Mouse (Mus musculus) hindbrain, embryonic 14.5 days (tissue): Measurements from ENCODE around the gene Dthd1. TPM values are rescaled to one million over a fixed set of nuclear protein-coding genes. Genes with fewer than 3 reads are reported as not detected.

Experiments used
- ATAC-seq: fragments of 200-750 bp; cut with Nextera tagmentation; 2 replicates; pipeline ENCODE4 v1.8.0; 2017; ENCODE audit warnings: moderate number of reproducible peaks, mild to moderate bottlenecking, moderate TSS enrichment, moderate library complexity; ENCODE audit not compliant: low FRiP score
- DNase-seq: peaks from one replicate; pipeline ENCODE4 v3.0.0-alpha.2; 2015; ENCODE audit warnings: low spot score
- H3K27ac ChIP-seq: fragments of 300-500 bp; sonication (generic); 2 replicates; pipeline ENCODE4 v1.5.1; 2014; ENCODE audit warnings: mild to moderate bottlenecking, moderate library complexity
- H3K27me3 ChIP-seq: fragments of 300-500 bp; sonication (generic); 2 replicates; pipeline ENCODE4 v1.6.1; 2014; ENCODE audit warnings: mild to moderate bottlenecking, low read length, mixed read lengths; ENCODE audit not compliant: control insufficient read depth, insufficient read depth
- H3K36me3 ChIP-seq: fragments of 300-500 bp; sonication (generic); replicated peaks from 2 replicates; pipeline ENCODE4 v1.6.1; 2014; ENCODE audit not compliant: control insufficient read depth, insufficient read depth
- H3K4me1 ChIP-seq: fragments of 300-500 bp; sonication (generic); replicated peaks from 2 replicates; pipeline ENCODE4 v1.6.1; 2014; ENCODE audit warnings: antibody characterized with exemption, low read length, mixed read lengths; ENCODE audit not compliant: control insufficient read depth, insufficient read depth
- H3K4me2 ChIP-seq: fragments of 300-500 bp; sonication (generic); replicated peaks from 2 replicates; pipeline ENCODE4 v1.6.1; 2014; ENCODE audit warnings: mild to moderate bottlenecking, moderate library complexity
- H3K4me3 ChIP-seq: fragments of 300-500 bp; sonication (generic); replicated peaks from 2 replicates; pipeline ENCODE4 v1.5.1; 2014; ENCODE audit warnings: mild to moderate bottlenecking, low read length
- H3K9ac ChIP-seq: fragments of 300-500 bp; sonication (generic); 2 replicates; pipeline ENCODE4 v1.6.1; 2014
- H3K9me3 ChIP-seq: fragments of 300-500 bp; sonication (generic); 2 replicates; pipeline ENCODE4 v1.6.1; 2016; ENCODE audit warnings: low read length; ENCODE audit not compliant: control insufficient read depth
- WGBS: fragments of 180-500 bp; shearing (Covaris S2); extraction: QIAGEN DNeasy Blood & Tissue Kit; methylation state at CpG from one replicate; pipeline ENCODE4 v1.1.7; 2014; 5-methylcytosine and 5-hydroxymethylcytosine counted together
- polyA plus RNA-seq: library from polyadenylated mRNA; unstranded; fragments of >200 nt; fragmentation: Nextera tagmentation; extraction: Ambion mirVana; gene quantifications from 2 replicates; pipeline ENCODE4 v1.2.1, GENCODE M21; 2014

The Dthd1 gene
- polyA plus RNA-seq, result not detected in 2 replicates

GRCm38 (mm10) chr5:62813402-62814071 is at the start of gene Dthd1:
Gene Dthd1 (plus strand): TSS chr5:62813823.
- Histone ChIP-seq H3K27me3 (no peaks in the 10 kb centered on the region), H3K4me3 (no peak within 1 kb of the TSS), H3K4me2 (no peak within 1 kb of the TSS), H3K9ac (no peak within 1 kb of the TSS), H3K36me3 (no peaks in the 10 kb centered on the region), H3K4me1 (no peaks in the 10 kb centered on the region), H3K9me3 (peaks cover 6% of the 10 kb centered on the region; the same call in 1 of the 2 replicates), H3K27ac (no peak within 1 kb of the TSS)
- DNase-seq, result no peak
- peak; percentile 86; the same call in 1 of the 2 replicates for ATAC-seq
- 55% methylated on average over 6 of the region's 6 CpGs for WGBS

DNA sequence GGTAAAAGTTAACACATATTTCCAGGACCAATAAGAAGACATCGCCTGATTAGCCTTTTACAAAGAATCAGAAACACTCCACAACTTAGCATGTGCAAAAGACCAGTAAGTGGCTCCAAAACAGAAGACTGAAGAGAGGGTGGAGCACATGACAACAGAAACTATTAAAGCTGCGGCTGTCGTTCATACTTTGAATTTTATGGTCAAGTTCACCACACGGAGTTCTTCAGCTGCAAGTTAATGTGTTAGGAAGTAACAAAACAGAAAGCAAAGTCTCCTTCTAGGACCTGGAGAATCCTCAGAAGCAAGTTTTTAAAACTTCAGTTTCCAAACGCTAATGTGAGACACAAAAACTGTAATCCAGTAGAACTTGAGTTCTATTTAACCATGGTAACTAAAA is 49.5 kb upstream of the Dthd1 start:
- ATAC-seq, result no peak
- no peak overlapping the region for H3K4me2 ChIP-seq
- H3K4me1 ChIP-seq, result no peaks in the 10 kb centered on the region
- no peak for DNase-seq
- no peaks in the 10 kb centered on the region for H3K36me3 ChIP-seq
- H3K27ac ChIP-seq, result no peak overlapping the region
- 76% methylated on average over 5 of the region's 5 CpGs for WGBS
- no peaks in the 10 kb centered on the region for H3K9me3 ChIP-seq
- H3K4me3 ChIP-seq, result no peak overlapping the region
- no peak overlapping the region for H3K9ac ChIP-seq
- H3K27me3 ChIP-seq, result no peaks in the 10 kb centered on the region

DNA sequence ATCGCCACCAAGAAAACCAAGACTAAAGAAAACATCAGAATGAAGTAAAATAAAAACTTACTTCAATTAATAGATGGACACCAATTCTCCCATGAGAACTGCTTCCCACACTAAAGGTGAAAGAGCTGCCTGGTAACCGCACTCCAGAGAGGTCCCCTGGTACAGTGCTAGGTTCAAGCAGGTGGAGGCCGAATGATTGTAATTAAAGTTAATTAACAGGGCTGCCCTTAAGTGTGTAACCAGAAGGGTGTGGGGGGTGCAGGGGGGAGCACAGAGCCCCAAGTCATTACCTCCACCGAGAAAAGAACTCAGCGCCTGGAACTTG is 48.2 kb upstream of the Dthd1 start:
- H3K4me3 ChIP-seq, result peak overlapping the region; percentile 66
- H3K4me1 ChIP-seq, result no peaks in the 10 kb centered on the region
- no peaks in the 10 kb centered on the region for H3K27me3 ChIP-seq
- H3K36me3 ChIP-seq, result no peaks in the 10 kb centered on the region
- WGBS, result 15% methylated on average over 5 of the region's 5 CpGs
- ATAC-seq, result peak; percentile 55
- DNase-seq, result no peak
- H3K9me3 ChIP-seq, result no peaks in the 10 kb centered on the region
- H3K4me2 ChIP-seq, result peak overlapping the region; percentile 88
- peak overlapping the region; percentile 74 for H3K9ac ChIP-seq
- H3K27ac ChIP-seq, result no peak overlapping the region

DNA sequence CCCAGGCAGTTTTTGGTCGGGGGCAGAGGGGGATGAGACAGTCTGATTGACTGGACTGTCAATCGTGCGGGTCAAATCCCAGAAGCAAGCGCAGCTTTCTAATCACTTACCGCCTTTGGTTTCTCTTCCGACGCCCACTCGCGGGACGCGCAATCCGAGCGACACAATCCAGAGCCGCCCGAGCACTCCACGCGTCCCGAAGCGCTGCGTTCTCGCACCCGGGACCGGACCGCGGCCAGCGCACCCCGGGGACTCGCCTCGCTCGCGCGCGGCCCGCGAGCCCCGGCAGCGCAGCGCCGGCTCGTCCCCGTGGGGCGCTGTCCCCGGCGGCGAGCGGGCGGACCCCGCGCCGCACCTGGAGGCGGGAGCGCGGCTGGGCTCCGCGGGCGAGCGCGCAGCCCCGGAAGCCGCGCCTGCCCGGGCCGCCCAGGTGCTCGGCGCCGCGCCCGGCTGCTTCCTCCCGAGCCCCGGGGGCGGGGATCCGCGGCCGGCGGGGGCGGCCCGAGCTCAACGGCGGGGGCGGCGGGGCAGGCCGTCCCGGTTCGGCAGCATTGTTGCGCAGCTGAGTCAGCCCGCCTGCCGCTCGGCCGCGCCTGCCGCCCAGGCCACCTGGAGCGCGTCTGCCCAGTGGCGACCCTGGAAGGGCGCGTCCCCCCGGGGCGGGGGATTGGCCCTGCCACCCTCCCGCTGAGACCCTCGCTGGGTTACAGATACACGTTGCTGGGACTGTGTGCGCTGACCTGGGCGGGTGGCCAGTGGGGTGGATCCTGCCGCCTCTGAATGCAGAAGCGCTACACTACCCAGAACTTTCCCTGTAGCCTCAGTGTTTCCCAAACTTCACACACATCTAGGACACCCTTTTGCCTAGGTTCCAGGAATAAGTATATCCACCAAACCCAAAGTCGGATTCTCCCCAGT is 47.6 kb upstream of the Dthd1 start, which contains the start of gene Arap2:
Arap2 (minus strand) TSS at position 376 of the 918 bp plus-strand sequence.
- H3K4me2 ChIP-seq, result peak within 1 kb of the TSS; percentile 88
- H3K9me3 ChIP-seq, result no peaks in the 10 kb centered on the region
- H3K4me1 ChIP-seq, result no peaks in the 10 kb centered on the region
- H3K27ac ChIP-seq, result no peak within 1 kb of the TSS
- WGBS, result under 1% methylated on average over 76 of the region's 106 CpGs
- no peaks in the 10 kb centered on the region for H3K36me3 ChIP-seq
- ATAC-seq (peak; percentile 86), DNase-seq (no peak)
- H3K27me3 ChIP-seq, result no peaks in the 10 kb centered on the region
- H3K9ac ChIP-seq, result peak within 1 kb of the TSS; percentile 74
- peak within 1 kb of the TSS; percentile 66 for H3K4me3 ChIP-seq

- Histone ChIP-seq H3K27me3 (no peaks in the 10 kb centered on the region), H3K4me2 (no peak overlapping the region), H3K9ac (no peak overlapping the region), H3K36me3 (no peaks in the 10 kb centered on the region), H3K27ac (no peak overlapping the region), H3K4me1 (no peaks in the 10 kb centered on the region), H3K9me3 (no peaks in the 10 kb centered on the region), H3K4me3 (no peak overlapping the region)
- ATAC-seq (no peak), DNase-seq (no peak)
- 89% methylated on average over 11 of the region's 11 CpGs for WGBS
Measured at GRCm38 (mm10) chr5:62771775-62772599, 41.6 kb upstream of the Dthd1 start.

DNA sequence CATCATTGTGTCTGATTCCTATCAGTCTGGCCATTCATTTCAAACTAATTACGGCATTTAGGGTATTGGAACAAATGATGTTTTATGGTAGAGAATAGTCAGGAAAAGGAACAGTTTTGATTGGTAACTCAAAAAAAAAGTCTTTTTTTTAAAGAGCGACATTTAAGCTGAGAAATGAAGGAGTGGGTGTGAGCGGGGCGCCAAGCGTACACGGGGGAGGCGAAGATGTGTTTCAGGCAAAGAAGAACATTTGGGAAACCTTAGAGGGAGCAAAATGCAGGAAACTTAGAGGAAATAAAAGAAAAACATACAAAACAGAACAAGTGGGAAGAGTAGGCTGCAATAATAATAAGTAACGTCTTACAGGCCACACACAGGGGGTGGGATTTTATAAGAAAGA is 35.8 kb upstream of the Dthd1 start:
- Histone ChIP-seq H3K27ac (no peak overlapping the region), H3K9me3 (no peaks in the 10 kb centered on the region), H3K9ac (no peak overlapping the region), H3K4me1 (no peaks in the 10 kb centered on the region), H3K4me3 (no peak overlapping the region), H3K27me3 (no peaks in the 10 kb centered on the region), H3K4me2 (no peak overlapping the region), H3K36me3 (no peaks in the 10 kb centered on the region)
- ATAC-seq (no peak), DNase-seq (no peak)
- 87% methylated on average over 8 of the region's 8 CpGs for WGBS

DNA sequence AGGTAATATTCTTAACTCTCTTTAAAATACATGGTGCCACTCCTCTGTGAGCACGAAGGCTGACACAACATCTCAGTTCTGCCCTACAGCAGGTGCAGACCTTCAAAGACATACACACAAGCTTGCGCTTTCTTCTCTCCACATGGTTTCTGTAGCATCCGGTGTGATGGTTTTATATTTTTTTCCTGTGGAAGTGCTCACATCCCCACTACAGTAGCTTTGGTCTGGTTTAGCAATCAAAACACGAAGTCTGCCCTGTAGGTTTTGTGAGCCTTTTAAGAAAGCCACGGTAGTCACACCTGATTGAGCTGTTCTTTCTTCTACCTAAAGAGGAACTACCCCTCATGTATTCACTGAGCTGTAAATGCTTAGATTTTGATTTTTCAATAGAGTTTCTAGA is 34.9 kb upstream of the Dthd1 start:
- 80% methylated on average over 5 of the region's 5 CpGs for WGBS
- no peaks in the 10 kb centered on the region for H3K27me3 ChIP-seq
- ATAC-seq (no peak), DNase-seq (no peak)
- no peaks in the 10 kb centered on the region for H3K9me3 ChIP-seq
- H3K4me1 ChIP-seq, result no peaks in the 10 kb centered on the region
- H3K4me2 ChIP-seq, result no peak overlapping the region
- no peak overlapping the region for H3K27ac ChIP-seq
- no peak overlapping the region for H3K4me3 ChIP-seq
- H3K9ac ChIP-seq, result no peak overlapping the region
- H3K36me3 ChIP-seq, result no peaks in the 10 kb centered on the region

DNA sequence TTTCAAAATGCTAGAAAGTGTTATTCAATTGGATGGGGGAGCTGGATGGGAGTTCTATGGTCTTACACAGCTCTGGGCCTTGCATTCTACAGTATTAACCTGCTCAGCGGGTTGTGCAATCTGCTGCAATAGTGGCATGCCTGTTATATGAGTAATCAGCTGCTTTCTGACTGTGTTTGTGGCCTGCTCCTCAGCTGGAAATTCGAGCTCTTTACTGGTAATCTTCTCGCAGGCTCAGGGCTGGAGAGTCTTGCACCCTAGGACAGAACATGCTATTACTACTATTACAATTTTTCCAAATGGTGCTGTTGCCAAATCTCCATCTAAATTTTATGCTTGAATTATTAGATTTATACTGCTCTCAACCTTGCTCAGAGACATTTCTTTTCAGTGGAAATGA is 26.8 kb upstream of the Dthd1 start:
- no peak overlapping the region for H3K4me3 ChIP-seq
- no peak for ATAC-seq
- H3K27me3 ChIP-seq, result no peaks in the 10 kb centered on the region
- no peaks in the 10 kb centered on the region for H3K9me3 ChIP-seq
- H3K36me3 ChIP-seq, result no peaks in the 10 kb centered on the region
- no peak for DNase-seq
- WGBS, result 90% methylated on average over 3 of the region's 3 CpGs
- no peak overlapping the region for H3K4me2 ChIP-seq
- H3K27ac ChIP-seq, result no peak overlapping the region
- H3K4me1 ChIP-seq, result no peaks in the 10 kb centered on the region
- H3K9ac ChIP-seq, result no peak overlapping the region
